In genomic region chr4:45287906-45288305, GRCm38 (mm10) we compare ENCODE assay signal across 23 mouse cellular contexts.
"Had no signal": no experiment of that assay in that cellular context is flagged by ENCODE, and none has a peak within 500 bp of the region (broad histone marks: within the 10 kb centered on the region; RNA-seq: fewer than 3 reads in every experiment).

No protein-coding gene starts in this region.

- H3K4me2 ChIP-seq: heart, embryonic 12.5 days; hindbrain, embryonic 12.5 days; hindbrain, embryonic 14.5 days; kidney, embryonic 15.5 days; limb, embryonic 12.5 days; liver, embryonic 11.5 days had no signal

- H3K4me3 ChIP-seq: heart, embryonic 10.5 days; heart, embryonic 12.5 days; hindbrain, embryonic 10.5 days; hindbrain, embryonic 12.5 days; kidney, embryonic 15.5 days; left cerebral cortex, adult 2 months; limb, embryonic 10.5 days; limb, embryonic 12.5 days had no signal

- H3K36me3 ChIP-seq: heart, embryonic 12.5 days; hindbrain, embryonic 10.5 days; hindbrain, embryonic 12.5 days; kidney, embryonic 15.5 days; limb, embryonic 10.5 days; limb, embryonic 12.5 days had no signal

- H3K27me3 ChIP-seq: hindbrain, embryonic 12.5 days; kidney, embryonic 15.5 days; limb, embryonic 12.5 days had no signal

- DNase-seq: gastrocnemius, postnatal 10 days; gastrocnemius, postnatal 25 days; heart, adult 18-20 months; heart, postnatal 10 days; heart, postnatal 4 days; kidney, adult 11 months; kidney, adult 2 months; kidney, adult 9 months; kidney, postnatal 14 days; kidney, postnatal 36 days; layer of hippocampus, adult 9-11 months; liver had no signal

- H3K27ac ChIP-seq: heart, embryonic 10.5 days; hindbrain, embryonic 10.5 days; hindbrain, embryonic 12.5 days; hindbrain, embryonic 14.5 days; kidney, embryonic 15.5 days; kidney, postnatal 0 days; left cerebral cortex, adult 2 months; limb, embryonic 10.5 days; limb, embryonic 12.5 days had no signal
